Mouse (Mus musculus) WW6 (cell line): ENCODE measurements around the gene Fam240b.
"Not testable (repeated sequence)": the region's sequence is repeated elsewhere in the genome, so short reads cannot be mapped to it uniquely, and the experiment has no call there.

ENCODE experiments used
- DNase-seq: peaks from one replicate; pipeline ENCODE4 v3.0.0-alpha.2; 2013; ENCODE audit warnings: low read depth, low spot score

Fam240b gene

GRCm38 (mm10) chr13:64497692-64498091 lies at the start of gene Fam240b:
Gene Fam240b, minus strand, starts transcription at chr13:64497792.
- DNase-seq: no peak

GRCm38 (mm10) chr13:64530139-64530538 lies 32.5 kb upstream of the Fam240b start:
- DNase-seq: no peak

GRCm38 (mm10) chr13:64526515-64527285 lies 29.1 kb upstream of the Fam240b start:
- DNase-seq: no peak

- no peak for DNase-seq
Measured at GRCm38 (mm10) chr13:64514247-64514646, 16.7 kb upstream of the Fam240b start.

- DNase-seq: no peak
Measured at GRCm38 (mm10) chr13:64511616-64512015, 14.0 kb upstream of the Fam240b start.

GRCm38 (mm10) chr13:64507361-64507760 lies 9.8 kb upstream of the Fam240b start:
- no peak for DNase-seq

- DNase-seq: no peak
Measured at GRCm38 (mm10) chr13:64502833-64503232, 5.2 kb upstream of the Fam240b start.

- no peak for DNase-seq
Measured at GRCm38 (mm10) chr13:64493586-64493985, 4.0 kb downstream of the Fam240b start.

- DNase-seq: no peak
Measured at GRCm38 (mm10) chr13:64489886-64490285, 7.7 kb downstream of the Fam240b start.

- DNase-seq: no peak
Measured at GRCm38 (mm10) chr13:64479960-64480359, 17.6 kb downstream of the Fam240b start.

GRCm38 (mm10) chr13:64477968-64478367 lies 19.6 kb downstream of the Fam240b start:
- DNase-seq: no peak

GRCm38 (mm10) chr13:64467886-64468285 lies 29.7 kb downstream of the Fam240b start:
- DNase-seq: no peak

- no peak for DNase-seq
Measured at GRCm38 (mm10) chr13:64465166-64465565, 32.4 kb downstream of the Fam240b start.

- DNase-seq: no peak
Measured at GRCm38 (mm10) chr13:64462581-64462980, 35.0 kb downstream of the Fam240b start.

- DNase-seq: no peak
Measured at GRCm38 (mm10) chr13:64458181-64458580, 39.4 kb downstream of the Fam240b start.

GRCm38 (mm10) chr13:64457225-64457978 lies 40.2 kb downstream of the Fam240b start:
- DNase-seq: not testable (repeated sequence)

- no peak for DNase-seq
Measured at GRCm38 (mm10) chr13:64450001-64450794, 47.4 kb downstream of the Fam240b start.

- DNase-seq: no peak
Measured at GRCm38 (mm10) chr13:64448729-64449128, 48.9 kb downstream of the Fam240b start.

GRCm38 (mm10) chr13:64447947-64448346 lies 49.6 kb downstream of the Fam240b start:
- no peak for DNase-seq

- DNase-seq: no peak
Measured at GRCm38 (mm10) chr13:64445254-64445920, 52.2 kb downstream of the Fam240b start.

- DNase-seq: no peak
Measured at GRCm38 (mm10) chr13:64443263-64443894, 54.2 kb downstream of the Fam240b start.
